Mouse (Mus musculus) intestine, embryonic 15.5 days (tissue): Measurements from ENCODE around the gene Prim2. TPM values are rescaled to one million over a fixed set of nuclear protein-coding genes. Genes with fewer than 3 reads are reported as not detected.

Experiments
- polyA plus RNA-seq: library from polyadenylated mRNA; unstranded; fragments of >200 nt; fragmentation: Nextera tagmentation; extraction: Ambion mirVana; gene quantifications from 2 replicates; pipeline ENCODE4 v1.2.1, GENCODE M21; 2015

Prim2 gene
- polyA plus RNA-seq, 1 experiment from 2014 or later: 30.8 TPM

Other genes with a start within 250 kb of the Prim2 start
- gene Rab23, start 50.1 kb upstream of the Prim2 start, polyA plus RNA-seq: 18.1 and 19.1 TPM in 2 replicates
- gene Bag2, start 88.0 kb upstream of the Prim2 start, polyA plus RNA-seq: 55.8 and 56.3 TPM in 2 replicates
- gene Zfp451, start 144.8 kb upstream of the Prim2 start, polyA plus RNA-seq: 17.6 and 18.2 TPM in 2 replicates
- gene Bend6, start 238.0 kb upstream of the Prim2 start, polyA plus RNA-seq: 0.88 and 1.3 TPM in 2 replicates
- gene Dst, start 238.4 kb upstream of the Prim2 start, polyA plus RNA-seq: 19.2 and 20.1 TPM in 2 replicates